Mouse (Mus musculus) MEL (cell line): ENCODE measurements around the gene Stxbp1. TPM values are rescaled to one million over a fixed set of nuclear protein-coding genes. Genes with fewer than 3 reads are reported as not detected.
A peak's percentile ranks its signal among the peaks of the same experiment; 100 is the strongest.

Experiments
- DNase-seq: peaks from one replicate; pipeline ENCODE4 v3.0.0; 2011; ENCODE audit warnings: low read depth, low spot score
- H3K27ac ChIP-seq: 2 replicates; pipeline ENCODE4 v1.5.1; 2012; ENCODE audit warnings: low read depth, mild to moderate bottlenecking, control low read depth, low read length, moderate library complexity; ENCODE audit not compliant: control insufficient read depth
- H3K27me3 ChIP-seq, 2 experiments: fragments of 150-350 bp in 1 of 2; sonication (generic) in 1 of 2; 2 replicates each; pipeline ENCODE4 v1.6.1; 2012; ENCODE audit warnings: low read length in 2 of 2, mild to moderate bottlenecking in 2 of 2, improper control_type of control experiment in 1 of 2, moderate library complexity in 1 of 2; ENCODE audit not compliant: insufficient read depth in 2 of 2, control insufficient read depth in 1 of 2
- H3K36me3 ChIP-seq, 2 experiments: 2 replicates each; pipeline ENCODE4 v1.6.1; 2012 to 2014; ENCODE audit warnings: low read length in 2 of 2, improper control_type of control experiment in 1 of 2, inconsistent platforms in 1 of 2, mild to moderate bottlenecking in 1 of 2; ENCODE audit not compliant: insufficient read depth in 2 of 2, control insufficient read depth in 1 of 2
- H3K4me1 ChIP-seq, 2 experiments: fragments of 150-350 bp in 1 of 2; sonication (generic) in 1 of 2; 2 replicates each; pipeline ENCODE4 v1.6.1; 2012; ENCODE audit warnings: low read length in 2 of 2, improper control_type of control experiment in 1 of 2, mild to moderate bottlenecking in 1 of 2; ENCODE audit not compliant: insufficient read depth in 2 of 2, control insufficient read depth in 1 of 2
- H3K4me3 ChIP-seq, 2 experiments: fragments of 150-350 bp in 1 of 2; sonication (generic) in 1 of 2; 2 replicates each; pipeline ENCODE4 v1.5.1; 2012; ENCODE audit warnings: low read depth in 2 of 2, low read length in 2 of 2, mild to moderate bottlenecking in 2 of 2, moderate library complexity in 2 of 2, control low read depth in 1 of 2, improper control_type of control experiment in 1 of 2; ENCODE audit not compliant: control insufficient read depth in 1 of 2, insufficient read depth in 1 of 2
- H3K79me2 ChIP-seq: 2 replicates; pipeline ENCODE4 v1.6.1; 2012; ENCODE audit warnings: mild to moderate bottlenecking, low read length, moderate library complexity; ENCODE audit not compliant: control insufficient read depth, poor library complexity, insufficient read depth
- H3K9ac ChIP-seq: 2 replicates; pipeline ENCODE4 v1.6.1; 2012; ENCODE audit warnings: low read depth, mild to moderate bottlenecking, control low read depth, low read length, moderate library complexity; ENCODE audit not compliant: control insufficient read depth, poor library complexity, severe bottlenecking
- H3K9me3 ChIP-seq: fragments of 150-350 bp; sonication (generic); replicated peaks from 2 replicates; pipeline ENCODE4 v1.6.1; 2012; ENCODE audit warnings: mild to moderate bottlenecking, low read length, improper control_type of control experiment, moderate library complexity; ENCODE audit not compliant: insufficient read depth
- BHLHE40 ChIP-seq: IDR thresholded peaks from 2 replicates; pipeline ENCODE4 v1.6.1; 2012; ENCODE audit warnings: low read depth, mild to moderate bottlenecking, inconsistent platforms, low read length, improper control_type of control experiment, borderline replicate concordance
- CHD1 ChIP-seq: IDR thresholded peaks from 2 replicates; pipeline ENCODE4 v1.6.1; 2012; ENCODE audit warnings: low read depth, mild to moderate bottlenecking, inconsistent platforms, low read length, improper control_type of control experiment
- CHD2 ChIP-seq: IDR thresholded peaks from 2 replicates; pipeline ENCODE4 v1.6.1; 2011; ENCODE audit warnings: low read length, improper control_type of control experiment
- CTCF ChIP-seq, 3 experiments: IDR thresholded peaks in 2 of 3; conservative IDR thresholded peaks in 1 of 3; 2 replicates each; pipeline ENCODE4 v1.5.1; 2011 to 2012; ENCODE audit warnings: low read length in 3 of 3, low read depth in 2 of 3, mild to moderate bottlenecking in 2 of 3, improper control_type of control experiment in 1 of 3, inconsistent platforms in 1 of 3, mixed read lengths in 1 of 3, moderate library complexity in 1 of 3; ENCODE audit not compliant: control insufficient read depth in 1 of 3, insufficient read depth in 1 of 3, poor library complexity in 1 of 3, severe bottlenecking in 1 of 3
- E2F4 ChIP-seq: IDR thresholded peaks from 2 replicates; pipeline ENCODE4 v1.6.1; 2011; ENCODE audit warnings: low read depth, low read length, improper control_type of control experiment, borderline replicate concordance
- ELF1 ChIP-seq: IDR thresholded peaks from 2 replicates; pipeline ENCODE4 v1.6.1; 2014; ENCODE audit warnings: low read depth, mild to moderate bottlenecking, inconsistent platforms, low read length, improper control_type of control experiment, moderate library complexity
- EP300 ChIP-seq, 2 experiments: IDR thresholded peaks; 2 replicates each; pipeline ENCODE4 v1.6.1; 2011; ENCODE audit warnings: improper control_type of control experiment in 2 of 2, low read length in 2 of 2, low read depth in 1 of 2, mild to moderate bottlenecking in 1 of 2
- ETS1 ChIP-seq: IDR thresholded peaks from 2 replicates; pipeline ENCODE4 v1.6.1; 2012; ENCODE audit warnings: low read depth, mild to moderate bottlenecking, inconsistent platforms, low read length, improper control_type of control experiment, moderate library complexity
- GABPA ChIP-seq: IDR thresholded peaks from 2 replicates; pipeline ENCODE4 v1.6.1; 2012; ENCODE audit warnings: low read depth, mild to moderate bottlenecking, inconsistent platforms, low read length, improper control_type of control experiment, moderate library complexity
- GATA1 ChIP-seq: IDR thresholded peaks from 2 replicates; pipeline ENCODE4 v1.6.1; 2011; ENCODE audit warnings: low read depth, low read length, improper control_type of control experiment
- HCFC1 ChIP-seq: IDR thresholded peaks from 2 replicates; pipeline ENCODE4 v1.6.1; 2012; ENCODE audit warnings: low read depth, mild to moderate bottlenecking, inconsistent platforms, low read length, improper control_type of control experiment, moderate library complexity
- MAFK ChIP-seq: IDR thresholded peaks from 2 replicates; pipeline ENCODE4 v1.6.1; 2011; ENCODE audit warnings: low read depth, mild to moderate bottlenecking, low read length, improper control_type of control experiment, borderline replicate concordance
- MAZ ChIP-seq: IDR thresholded peaks from 2 replicates; pipeline ENCODE4 v1.6.1; 2012; ENCODE audit warnings: low read depth, mild to moderate bottlenecking, inconsistent platforms, low read length, improper control_type of control experiment
- NRF1 ChIP-seq: IDR thresholded peaks from 2 replicates; pipeline ENCODE4 v1.6.1; 2014; ENCODE audit warnings: low read depth, mild to moderate bottlenecking, inconsistent platforms, low read length, improper control_type of control experiment, moderate library complexity; ENCODE audit not compliant: poor library complexity, insufficient read depth, severe bottlenecking
- POLR2A ChIP-seq, 2 experiments: IDR thresholded peaks; 2 replicates each; pipeline ENCODE4 v1.6.1; 2011 to 2012; ENCODE audit warnings: low read length in 2 of 2, mild to moderate bottlenecking in 2 of 2, control low read depth in 1 of 2, improper control_type of control experiment in 1 of 2, low read depth in 1 of 2, moderate library complexity in 1 of 2; ENCODE audit not compliant: control insufficient read depth in 1 of 2, insufficient read depth in 1 of 2, poor library complexity in 1 of 2
- POLR2AphosphoS2 ChIP-seq: IDR thresholded peaks from 2 replicates; pipeline ENCODE4 v1.6.1; 2011; ENCODE audit warnings: low read length, improper control_type of control experiment
- POLR2AphosphoS5 ChIP-seq: IDR thresholded peaks from 2 replicates; pipeline ENCODE4 v1.6.1; 2012; ENCODE audit warnings: low read depth, borderline replicate concordance, mild to moderate bottlenecking, inconsistent platforms, low read length, moderate library complexity, mixed read lengths
- RAD21 ChIP-seq: IDR thresholded peaks from 2 replicates; pipeline ENCODE4 v1.6.1; 2011; ENCODE audit warnings: mild to moderate bottlenecking, low read depth, low read length, improper control_type of control experiment
- RCOR1 ChIP-seq: IDR thresholded peaks from 2 replicates; pipeline ENCODE4 v1.6.1; 2012; ENCODE audit warnings: low read depth, mild to moderate bottlenecking, inconsistent platforms, low read length, improper control_type of control experiment
- SIN3A ChIP-seq: IDR thresholded peaks from 2 replicates; pipeline ENCODE4 v1.6.1; 2012; ENCODE audit warnings: low read length, improper control_type of control experiment, inconsistent platforms
- SMC3 ChIP-seq: IDR thresholded peaks from 2 replicates; pipeline ENCODE4 v1.6.1; 2011; ENCODE audit warnings: low read depth, low read length, improper control_type of control experiment
- TAL1 ChIP-seq: IDR thresholded peaks from 2 replicates; pipeline ENCODE4 v1.6.1; 2012; ENCODE audit warnings: mild to moderate bottlenecking, inconsistent platforms, low read length, moderate library complexity, mixed read lengths
- TBP ChIP-seq: IDR thresholded peaks from 2 replicates; pipeline ENCODE4 v1.8.0; 2011; ENCODE audit warnings: low read depth, low read length, improper control_type of control experiment
- TCF12 ChIP-seq: IDR thresholded peaks from 2 replicates; pipeline ENCODE4 v1.6.1; 2014; ENCODE audit warnings: low read depth, mild to moderate bottlenecking, inconsistent platforms, low read length, improper control_type of control experiment, moderate library complexity
- UBTF ChIP-seq: IDR thresholded peaks from 2 replicates; pipeline ENCODE4 v1.6.1; 2012; ENCODE audit warnings: low read depth, mild to moderate bottlenecking, inconsistent platforms, low read length, improper control_type of control experiment, moderate library complexity, borderline replicate concordance; ENCODE audit not compliant: insufficient read depth
- USF1 ChIP-seq: IDR thresholded peaks from 2 replicates; pipeline ENCODE4 v1.6.1; 2014; ENCODE audit warnings: low read depth, mild to moderate bottlenecking, inconsistent platforms, low read length, improper control_type of control experiment, moderate library complexity
- USF2 ChIP-seq, 2 experiments: IDR thresholded peaks; 2 replicates each; pipeline ENCODE4 v1.6.1; 2011 to 2012; ENCODE audit warnings: improper control_type of control experiment in 2 of 2, low read length in 2 of 2, borderline replicate concordance in 1 of 2, inconsistent platforms in 1 of 2, low read depth in 1 of 2, mild to moderate bottlenecking in 1 of 2; ENCODE audit not compliant: insufficient read depth in 1 of 2
- ZKSCAN1 ChIP-seq: IDR thresholded peaks from 2 replicates; pipeline ENCODE4 v1.6.1; 2012; ENCODE audit warnings: low read depth, mild to moderate bottlenecking, inconsistent platforms, low read length, improper control_type of control experiment, moderate library complexity
- ZMIZ1 ChIP-seq: IDR thresholded peaks from 2 replicates; pipeline ENCODE4 v1.6.1; 2012; ENCODE audit warnings: low read depth, mild to moderate bottlenecking, inconsistent platforms, low read length, improper control_type of control experiment, moderate library complexity
- polyA plus RNA-seq, 2 experiments: library from polyadenylated mRNA; stranded (reverse) in 1 of 2; unstranded in 1 of 2; fragments of >175 nt in 1 of 2; fragments of >200 nt in 1 of 2; gene quantifications; 2 replicates each; pipeline versions ENCODE4 v1.2.1 to v1.2.4; 2012; ENCODE audit warnings: low replicate concordance in 2 of 2, low read depth in 1 of 2; ENCODE audit not compliant: insufficient read length in 2 of 2, insufficient read depth in 1 of 2, missing spikeins in 1 of 2
- total RNA-seq: library from RNA; depleted of rRNA; stranded (reverse); fragments of 300-350 nt; gene quantifications from 2 replicates; pipeline ENCODE4 v1.2.3, GENCODE M21; 2012

The Stxbp1 gene
- total and polyA plus RNA-seq, 3 experiments, result 7.1 to 33.2 TPM; not detected in 1

GRCm38 (mm10) chr2:32859010-32859621 lies 12.1 kb upstream of the Stxbp1 start:
- TF ChIP-seq CHD2, result no peak
- peak; percentile 56 for TF ChIP-seq SMC3
- no peak for TF ChIP-seq E2F4
- peak; percentile 91 to 95 (median 93) for TF ChIP-seq CTCF (IDR thresholded peaks at IDR 0.05 in 2 of 3, conservative IDR thresholded peaks at IDR 0.05 in 1 of 3; ENCODE audit: control insufficient read depth in 1 of 3, insufficient read depth in 1 of 3, low read depth in 2 of 3, low read length in 3 of 3, poor library complexity in 1 of 3, severe bottlenecking in 1 of 3)
- TF ChIP-seq RAD21, result peak; percentile 21
- H3K79me2 ChIP-seq, result no peaks in the 10 kb centered on the region
- no peaks in the 10 kb centered on the region for H3K36me3 ChIP-seq
- no peak overlapping the region for H3K27ac ChIP-seq
- peak; percentile 77 for DNase-seq
- no peaks in the 10 kb centered on the region; a peak in 1 of 4 replicates for H3K4me1 ChIP-seq
- H3K4me3 ChIP-seq, result no peak overlapping the region
- no peaks in the 10 kb centered on the region for H3K9me3 ChIP-seq
- no peak overlapping the region for H3K9ac ChIP-seq
- no peaks in the 10 kb centered on the region for H3K27me3 ChIP-seq

DNA sequence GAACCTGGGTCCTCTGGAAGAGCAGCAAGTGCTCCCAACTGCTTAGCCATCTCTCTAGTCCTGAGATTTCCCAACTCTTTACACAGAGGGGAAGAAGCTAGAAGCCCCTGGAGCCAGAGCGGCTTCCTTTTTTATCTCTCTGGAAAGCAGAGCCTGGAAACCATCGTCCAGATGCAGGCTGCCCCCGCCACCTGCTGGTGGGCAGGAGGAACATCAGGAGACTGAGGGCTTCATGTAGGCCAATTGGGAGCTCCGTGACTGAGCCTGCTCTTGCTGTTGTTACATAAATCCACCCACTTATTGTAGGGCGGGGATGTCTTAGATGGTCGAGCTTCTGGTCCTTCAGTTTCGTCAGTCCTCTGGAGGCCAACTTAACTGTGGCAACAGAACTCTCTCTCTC lies 10.5 kb upstream of the Stxbp1 start:
- Histone ChIP-seq H3K4me1 (no peaks in the 10 kb centered on the region; a peak in 1 of 4 replicates), H3K27ac (no peak overlapping the region), H3K27me3 (no peaks in the 10 kb centered on the region), H3K79me2 (no peaks in the 10 kb centered on the region), H3K9me3 (no peaks in the 10 kb centered on the region), H3K36me3 (no peaks in the 10 kb centered on the region), H3K4me3 (peak overlapping the region; percentile 2 to 43; a peak in 1 of 4 replicates), H3K9ac (peak overlapping the region; percentile 31; the same call in 1 of the 2 replicates)
- peak; percentile 94 for DNase-seq
- TF ChIP-seq BHLHE40 (no peak), USF2 (IDR thresholded peaks at IDR 0.05; ENCODE audit: borderline replicate concordance in 1 of 2, insufficient read depth in 1 of 2, low read depth in 1 of 2, low read length in 2 of 2) (no peak), TBP (0 out of 2 replicates have a peak, but pooled peaks have one; percentile 27), UBTF (no peak), POLR2A (IDR thresholded peaks at IDR 0.05; ENCODE audit: control insufficient read depth in 1 of 2, insufficient read depth in 1 of 2, low read depth in 1 of 2, low read length in 2 of 2, poor library complexity in 1 of 2) (no peak), ZKSCAN1 (no peak), POLR2AphosphoS2 (no peak), ETS1 (no peak), SIN3A (peak; percentile 63), MAZ (0 out of 2 replicates have a peak, but pooled peaks have one; percentile 52), GABPA (no peak), NRF1 (no peak), MAFK (no peak), TCF12 (no peak), CHD2 (no peak), CTCF (IDR thresholded peaks at IDR 0.05 in 2 of 3, conservative IDR thresholded peaks at IDR 0.05 in 1 of 3; ENCODE audit: control insufficient read depth in 1 of 3, insufficient read depth in 1 of 3, low read depth in 2 of 3, low read length in 3 of 3, poor library complexity in 1 of 3, severe bottlenecking in 1 of 3) (peak; percentile 89 to 98 (median 95)), USF1 (no peak), ELF1 (0 out of 2 replicates have a peak, but pooled peaks have one; percentile 20), HCFC1 (peak; percentile 63), TAL1 (no peak), EP300 (IDR thresholded peaks at IDR 0.05; ENCODE audit: low read depth in 1 of 2, low read length in 2 of 2) (no peak), E2F4 (no peak), CHD1 (no peak), RCOR1 (no peak), POLR2AphosphoS5 (no peak), GATA1 (peak; percentile 40; the same call in 1 of the 2 replicates), SMC3 (peak; percentile 93), ZMIZ1 (no peak)
